ENCODE assay signal across 15 mouse cellular contexts in genomic region chr7:80031478-80031877, GRCm38 (mm10). TPM values are rescaled to one million over a fixed set of nuclear protein-coding genes. Genes with fewer than 3 reads are reported as not detected.
DNase-seq lines count a peak whose midpoint lies in the region; ATAC-seq and TF ChIP-seq lines count a peak whose summit lies in the region.
"Had no signal": no experiment of that assay in that cellular context is flagged by ENCODE, and none has a peak within 500 bp of the region (broad histone marks: within the 10 kb centered on the region; RNA-seq: fewer than 3 reads in every experiment).

No protein-coding gene starts in this region.

- WGBS in forebrain, embryonic 10.5 days: 69% methylated on average over 10 of the region's 10 CpGs
- WGBS in forebrain, embryonic 16.5 days: 25% methylated on average over 10 of the region's 10 CpGs
- 44% methylated on average over 10 of the region's 10 CpGs for WGBS in kidney, postnatal 0 days
- WGBS in kidney, adult 2 months: 57% methylated on average over 10 of the region's 10 CpGs
- 75% methylated on average over 10 of the region's 10 CpGs for whole genome bisulfite sequencing in liver, embryonic 16.5 days (ENCODE audit: insufficient replicate concordance)

- no peak for TF ChIP-seq POLR2A in kidney, adult 2 months (IDR thresholded peaks at IDR 0.05; ENCODE audit: low read depth, low read length)

- H3K36me3 ChIP-seq in forebrain, embryonic 10.5 days (replicated peaks): peaks cover 28% of the 10 kb centered on the region
- no peaks in the 10 kb centered on the region for H3K36me3 ChIP-seq in forebrain, embryonic 16.5 days (ENCODE audit: control insufficient read depth, insufficient read depth)
- H3K36me3 ChIP-seq in kidney, postnatal 0 days (ENCODE audit: insufficient read depth, low read length): no peaks in the 10 kb centered on the region
- H3K36me3 ChIP-seq in kidney, adult 2 months (ENCODE audit: control insufficient read depth, insufficient read depth, low read length): no peaks in the 10 kb centered on the region
- H3K36me3 ChIP-seq in E14TG2a.4 (ENCODE audit: insufficient read depth, low read length): peaks cover 71% of the 10 kb centered on the region
- no peaks in the 10 kb centered on the region for H3K36me3 ChIP-seq in liver, embryonic 16.5 days (ENCODE audit: control insufficient read depth, insufficient read depth)
- H3K36me3 ChIP-seq: embryonic facial prominence, embryonic 15.5 days had no signal

- ATAC-seq in forebrain, embryonic 16.5 days: no peak
- no peak for ATAC-seq in kidney, postnatal 0 days (replicated peaks; ENCODE audit: low FRiP score, low read depth)
- no peak for ATAC-seq in liver, embryonic 16.5 days (ENCODE audit: low read depth)

- peaks cover 88% of the 10 kb centered on the region for H3K4me1 ChIP-seq in forebrain, embryonic 10.5 days
- peaks cover 43% of the 10 kb centered on the region for H3K4me1 ChIP-seq in forebrain, embryonic 16.5 days (replicated peaks; ENCODE audit: control insufficient read depth, insufficient read depth, low read length)
- peaks cover 25% of the 10 kb centered on the region for H3K4me1 ChIP-seq in kidney, postnatal 0 days (replicated peaks; ENCODE audit: insufficient read depth, low read length)
- H3K4me1 ChIP-seq in kidney, adult 2 months (ENCODE audit: control insufficient read depth, insufficient read depth, low read length): peaks cover 40% of the 10 kb centered on the region
- peaks cover 88% of the 10 kb centered on the region for H3K4me1 ChIP-seq in E14TG2a.4 (replicated peaks; ENCODE audit: low read depth, low read length)
- H3K4me1 ChIP-seq in liver, embryonic 16.5 days (ENCODE audit: control insufficient read depth, low read depth, low read length): peaks cover 44% of the 10 kb centered on the region

- DNase-seq in forebrain, embryonic 10.5 days (ENCODE audit: extremely low spot score, low spot score): no peak
- DNase-seq in kidney, postnatal 0 days (ENCODE audit: low spot score): no peak
- DNase-seq in kidney, adult 2 months: no peak
- DNase-seq in B cell, adult 2 months: no peak
- no peak for DNase-seq in heart, postnatal 36 days
- DNase-seq: cerebellum, adult 18-20 months; gastrocnemius, postnatal 25 days; heart, postnatal 10 days; lung, embryonic 14.5 days; right cerebral cortex, postnatal 14 days had no signal

- H3K4me2 ChIP-seq in forebrain, embryonic 16.5 days (ENCODE audit: low read length): no peak overlapping the region
- H3K4me2 ChIP-seq in kidney, postnatal 0 days (ENCODE audit: low read length): 0 out of 2 replicates have a peak overlapping the region, but pooled peaks have one; percentile 6
- no peak overlapping the region for H3K4me2 ChIP-seq in liver, embryonic 16.5 days (ENCODE audit: low read depth, low read length)
- H3K4me2 ChIP-seq: embryonic facial prominence, embryonic 15.5 days; lung, embryonic 14.5 days had no signal

- H3K27ac ChIP-seq in forebrain, embryonic 10.5 days: 0 out of 2 replicates have a peak overlapping the region, but pooled peaks have one; percentile 53
- no peak overlapping the region for H3K27ac ChIP-seq in forebrain, embryonic 16.5 days (ENCODE audit: low read length)
- H3K27ac ChIP-seq in kidney, postnatal 0 days: no peak overlapping the region
- no peak overlapping the region for H3K27ac ChIP-seq in kidney, adult 2 months (ENCODE audit: insufficient read depth, low read depth, low read length)
- H3K27ac ChIP-seq in liver, embryonic 16.5 days (ENCODE audit: low read length): peak overlapping the region; percentile 83; the same call in 1 of the 2 replicates
- H3K27ac ChIP-seq: stomach, postnatal 0 days had no signal

- TF ChIP-seq CTCF in kidney, postnatal 0 days (IDR thresholded peaks at IDR 0.05; ENCODE audit: low read depth): no peak
- TF ChIP-seq CTCF in kidney, adult 2 months (conservative IDR thresholded peaks at IDR 0.05; ENCODE audit: insufficient read depth, insufficient read length, low read depth, low read length): no peak
- TF ChIP-seq CTCF in E14TG2a.4 (conservative IDR thresholded peaks at IDR 0.05; ENCODE audit: low read length): no peak

- no peak overlapping the region for H3K9ac ChIP-seq in forebrain, embryonic 16.5 days (replicated peaks; ENCODE audit: low read depth, low read length)
- no peak overlapping the region for H3K9ac ChIP-seq in kidney, postnatal 0 days (ENCODE audit: low read depth, low read length)
- no peak overlapping the region for H3K9ac ChIP-seq in liver, embryonic 16.5 days (ENCODE audit: low read depth, low read length)
- H3K9ac ChIP-seq: embryonic facial prominence, embryonic 15.5 days; lung, embryonic 14.5 days had no signal

- no peaks in the 10 kb centered on the region for H3K9me3 ChIP-seq in forebrain, embryonic 10.5 days
- no peaks in the 10 kb centered on the region for H3K9me3 ChIP-seq in forebrain, embryonic 16.5 days (ENCODE audit: control insufficient read depth, low read length)
- H3K9me3 ChIP-seq in kidney, postnatal 0 days (replicated peaks; ENCODE audit: low read length): no peaks in the 10 kb centered on the region
- H3K9me3 ChIP-seq in E14TG2a.4 (ENCODE audit: low read length): no peaks in the 10 kb centered on the region
- no peaks in the 10 kb centered on the region for H3K9me3 ChIP-seq in liver, embryonic 16.5 days (replicated peaks; ENCODE audit: control insufficient read depth, low read length)
- H3K9me3 ChIP-seq: embryonic facial prominence, embryonic 15.5 days had no signal

- no peaks in the 10 kb centered on the region for H3K27me3 ChIP-seq in forebrain, embryonic 10.5 days (ENCODE audit: poor library complexity, severe bottlenecking)
- no peaks in the 10 kb centered on the region for H3K27me3 ChIP-seq in forebrain, embryonic 16.5 days (replicated peaks; ENCODE audit: control insufficient read depth, insufficient read depth, low read length)
- H3K27me3 ChIP-seq in kidney, postnatal 0 days (ENCODE audit: insufficient read depth, low read length): no peaks in the 10 kb centered on the region
- H3K27me3 ChIP-seq in kidney, adult 2 months (replicated peaks; ENCODE audit: control insufficient read depth, insufficient read depth, low read length): no peaks in the 10 kb centered on the region
- H3K27me3 ChIP-seq in E14TG2a.4 (ENCODE audit: insufficient read depth, low read length): no peaks in the 10 kb centered on the region
- peaks cover 5% of the 10 kb centered on the region for H3K27me3 ChIP-seq in liver, embryonic 16.5 days (ENCODE audit: control insufficient read depth, insufficient read depth, low read depth, low read length)
- H3K27me3 ChIP-seq: embryonic facial prominence, embryonic 15.5 days had no signal

- intact Hi-C loops in heart, postnatal 36 days (cut with DNase I): no loop called here

- peak overlapping the region; percentile 27; the same call in 1 of the 2 replicates for H3K4me3 ChIP-seq in forebrain, embryonic 10.5 days
- no peak overlapping the region for H3K4me3 ChIP-seq in forebrain, embryonic 16.5 days (replicated peaks; ENCODE audit: low read length)
- no peak overlapping the region for H3K4me3 ChIP-seq in kidney, postnatal 0 days (replicated peaks; ENCODE audit: low read depth, low read length)
- H3K4me3 ChIP-seq in kidney, adult 2 months (ENCODE audit: insufficient read depth, low read depth, low read length): no peak overlapping the region
- peak overlapping the region; percentile 57 for H3K4me3 ChIP-seq in E14TG2a.4 (replicated peaks; ENCODE audit: low read length)
- H3K4me3 ChIP-seq in liver, embryonic 16.5 days (ENCODE audit: low read depth, low read length): no peak overlapping the region
- H3K4me3 ChIP-seq: embryonic facial prominence, embryonic 15.5 days had no signal

RNA-seq across cellular contexts. Expression of gene Zfp710, which starts 6.9 kb away (rescaled TPM):
- 33.3 and 33.4 TPM in 2 replicates for polyA plus RNA-seq in forebrain, embryonic 10.5 days (2016; fragmentation: Nextera tagmentation; extraction: Ambion mirVana)
- 18.7 and 19.6 TPM in 2 replicates for polyA plus RNA-seq in forebrain, embryonic 16.5 days (2015; fragmentation: Nextera tagmentation; extraction: Ambion mirVana)
- 14.8 and 15.3 TPM in 2 replicates for polyA plus RNA-seq in kidney, postnatal 0 days (2015; fragmentation: Nextera tagmentation; extraction: Ambion mirVana)
- polyA plus RNA-seq in kidney, adult 2 months (2012; rRNA removed): 22.6 and 26.4 TPM in 2 replicates
- 6.8 and 7.4 TPM in 2 replicates for polyA plus RNA-seq in liver, embryonic 16.5 days (2015; fragmentation: Nextera tagmentation; extraction: Ambion mirVana)
- total RNA-seq in heart, postnatal 36 days (2021): 10 to 100 TPM; 27.4 to 28.0 TPM

Comparison
In these comparisons a context has a peak if more than half of its experiments do, and no peak if none do; other contexts are left out.
1. H3K27ac ChIP-seq: peak in forebrain, embryonic 10.5 days (single experiment) and liver, embryonic 16.5 days (single experiment); none in forebrain, embryonic 16.5 days (single experiment), kidney, postnatal 0 days (single experiment) and kidney, adult 2 months (single experiment).
2. H3K4me3 ChIP-seq: peak in forebrain, embryonic 10.5 days (single experiment) and E14TG2a.4 (single experiment); none in forebrain, embryonic 16.5 days (single experiment), kidney, postnatal 0 days (single experiment), kidney, adult 2 months (single experiment) and liver, embryonic 16.5 days (single experiment).